Mouse (Mus musculus): ENCODE results near the gene F8.
"Not testable (repeated sequence)": the region's sequence is repeated elsewhere in the genome, so short reads cannot be mapped to it uniquely, and the experiment has no call there.

The F8 gene

DNA sequence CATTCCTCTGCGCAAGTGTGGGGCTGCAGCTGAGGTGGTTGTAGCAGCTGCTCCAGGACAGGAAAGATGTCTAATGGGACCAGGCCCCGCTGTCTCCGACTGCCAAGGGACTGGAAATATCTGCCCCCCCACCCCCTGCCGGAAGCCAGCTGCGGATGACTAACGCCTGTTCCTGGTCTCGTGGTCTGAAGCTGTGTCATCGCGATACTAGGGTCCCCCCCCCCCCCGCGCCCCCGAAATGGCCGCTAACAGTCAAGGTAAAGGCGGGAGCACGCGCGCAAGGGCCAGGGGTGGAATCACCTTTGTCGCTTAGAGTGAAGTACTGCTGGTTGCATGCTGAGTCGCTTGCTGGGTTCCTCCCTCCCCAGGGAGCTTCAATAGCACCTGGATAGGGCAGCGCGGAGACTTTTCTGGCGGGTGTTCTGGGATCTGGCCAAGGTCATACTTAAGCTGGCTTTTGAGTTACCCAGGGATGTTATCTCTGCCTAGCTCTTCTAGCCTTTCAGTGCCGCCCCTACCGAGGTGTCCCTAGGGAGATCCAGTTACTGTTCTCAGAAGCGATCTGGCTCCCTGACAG is at the start of gene F8, which contains the start of gene Fundc2:
F8 (minus strand) TSS at position 421 of the 577 bp plus-strand sequence.
Fundc2 (plus strand) TSS at position 205 of the 577 bp plus-strand sequence.
- DNase-seq (ENCODE audit: low spot score), result peak; percentile 81

DNA sequence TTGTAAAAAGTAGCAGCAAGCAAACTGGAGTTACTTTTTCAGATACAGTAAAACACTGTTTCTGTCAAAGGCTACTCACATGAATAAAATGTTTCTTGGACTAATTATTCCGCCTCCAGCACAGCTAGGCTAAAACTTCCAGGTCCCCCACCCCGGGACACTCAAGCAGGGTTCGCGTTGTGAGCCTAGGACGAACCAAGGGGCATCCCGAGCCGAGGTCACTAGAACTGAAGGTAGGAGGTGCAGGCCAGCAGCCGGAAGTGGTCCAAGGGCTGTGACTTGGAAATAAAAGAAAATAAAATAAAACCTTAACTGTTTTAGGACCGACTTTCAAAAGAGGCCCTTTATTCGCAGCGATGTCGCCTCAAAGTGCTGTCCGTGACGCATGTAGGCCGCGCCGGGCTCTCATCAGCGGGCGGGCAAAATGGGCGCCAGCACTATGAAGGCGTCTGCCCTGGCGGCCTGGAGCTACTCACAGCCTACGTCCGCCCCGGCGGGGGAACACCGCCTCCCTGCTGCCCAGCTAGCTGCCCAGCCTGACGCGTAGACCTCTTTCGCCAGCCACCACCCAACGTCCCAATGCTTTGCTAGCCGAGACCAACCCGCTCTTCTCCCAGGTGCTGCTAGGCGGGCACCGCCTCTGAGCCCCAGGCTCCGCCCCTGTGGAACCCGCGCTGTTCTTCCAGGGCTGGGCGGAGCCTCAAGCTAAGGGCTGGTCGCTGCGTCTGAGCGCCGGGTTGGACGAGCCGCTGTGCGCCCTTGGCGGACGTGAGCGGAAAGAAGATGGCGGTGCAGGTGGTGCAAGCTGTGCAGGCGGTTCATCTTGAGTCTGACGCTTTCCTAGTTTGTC is 33.7 kb upstream of the F8 start, which contains the start of the genes Cmc4, Mtcp1 and Brcc3:
Cmc4 (minus strand) TSS at position 649 of the 850 bp plus-strand sequence.
Mtcp1 (minus strand) TSS at position 653 of the 850 bp plus-strand sequence.
Brcc3 (plus strand) TSS at position 693 of the 850 bp plus-strand sequence.
- peak; percentile 88 for DNase-seq (ENCODE audit: low spot score)

DNA sequence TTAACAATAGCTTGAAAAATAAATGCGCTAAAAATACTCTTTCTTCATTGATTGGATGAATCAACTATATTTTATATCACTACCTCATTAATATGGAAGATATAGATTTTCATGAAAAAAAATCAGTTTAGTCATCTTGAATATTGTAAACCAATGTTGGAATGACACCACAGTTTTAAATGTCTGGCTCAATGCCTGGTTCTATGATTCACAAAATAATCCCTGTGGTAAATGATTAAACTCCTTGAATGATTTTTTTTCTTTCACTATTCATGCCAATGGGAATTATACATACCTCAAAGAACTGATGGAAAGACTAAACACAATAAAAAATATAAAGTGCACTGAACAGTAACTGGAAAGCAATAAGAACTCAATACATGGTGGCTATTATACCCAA is 27.3 kb upstream of the F8 start:
- no peak for DNase-seq (ENCODE audit: low spot score)

DNA sequence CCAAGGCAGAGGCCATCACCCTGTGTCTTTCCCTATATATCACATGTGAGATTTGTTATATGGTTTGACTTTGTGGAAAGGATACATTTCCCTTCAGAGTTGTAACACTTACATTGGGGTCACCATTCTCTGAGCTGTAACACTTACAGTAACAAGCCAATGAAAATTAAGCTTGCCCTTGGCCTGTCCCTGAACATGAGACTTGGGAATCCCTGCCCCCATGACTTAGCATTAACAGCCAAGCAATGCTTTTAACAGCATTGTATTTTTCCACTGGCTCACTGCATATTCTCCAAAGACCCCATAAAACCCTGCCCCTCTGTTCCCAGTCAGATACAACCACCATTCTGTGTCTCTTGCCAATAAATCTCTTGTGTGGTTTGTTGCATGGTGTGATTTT is 20.9 kb upstream of the F8 start:
- no peak for DNase-seq (ENCODE audit: low spot score)

DNA sequence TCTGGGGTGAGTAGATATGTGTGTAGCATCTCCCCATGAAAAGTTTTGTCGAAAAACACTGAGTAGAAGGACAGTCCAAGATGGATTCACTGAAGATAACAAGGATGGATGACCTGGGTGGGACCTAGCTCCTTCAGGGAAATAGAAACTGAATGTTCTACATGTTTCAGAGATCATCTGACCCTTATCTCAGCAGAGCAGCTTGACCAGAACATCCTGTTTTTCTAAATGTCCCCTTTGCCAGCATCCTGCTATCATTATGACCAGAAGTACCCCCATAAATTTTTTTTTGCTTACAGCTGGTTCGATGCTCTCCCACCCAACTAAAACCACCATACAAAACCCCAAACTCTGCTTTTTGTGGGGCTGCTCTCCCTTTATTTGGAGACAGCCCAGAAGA is 20.3 kb upstream of the F8 start:
- DNase-seq (ENCODE audit: low spot score), result no peak

DNA sequence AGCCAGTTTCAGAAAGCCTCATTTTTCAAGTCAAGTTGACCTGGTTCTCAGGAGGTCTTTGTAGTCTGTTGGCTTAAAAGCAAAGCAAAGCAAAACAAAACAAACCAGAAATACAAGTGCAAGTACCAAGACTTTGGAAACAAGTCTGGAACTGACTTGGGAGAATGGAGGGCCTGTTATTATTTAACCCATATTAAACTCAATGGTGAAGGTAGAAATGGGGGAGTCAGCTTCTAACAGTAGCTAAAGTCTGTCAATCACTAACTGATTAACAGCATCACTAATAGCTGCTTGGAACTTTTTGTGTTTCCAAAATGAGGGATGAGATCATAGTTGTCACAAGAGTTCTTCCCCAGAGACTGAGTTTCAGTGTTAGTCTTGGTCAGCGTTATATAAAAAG is 17.1 kb upstream of the F8 start:
- DNase-seq (ENCODE audit: low spot score), result no peak

DNA sequence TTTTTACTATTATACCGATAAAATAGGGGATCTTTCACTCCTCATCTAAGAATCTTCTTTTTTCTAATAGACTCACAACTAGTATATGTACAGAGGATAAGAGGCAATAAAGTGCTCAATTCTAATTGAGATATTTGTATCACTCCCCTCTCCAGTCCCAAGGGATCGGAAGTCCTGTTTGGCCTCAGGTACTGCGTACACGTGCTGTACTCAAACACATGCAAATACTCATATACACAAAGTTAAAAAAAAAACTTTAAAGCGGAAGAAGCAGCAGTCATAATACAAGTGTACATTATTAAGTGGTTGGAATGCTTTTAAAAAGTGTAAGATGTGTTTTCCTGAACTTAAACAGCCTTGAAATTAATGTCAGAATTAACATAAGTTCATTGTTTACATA is 716 bp downstream of the F8 start:
- DNase-seq (ENCODE audit: low spot score), result no peak

DNA sequence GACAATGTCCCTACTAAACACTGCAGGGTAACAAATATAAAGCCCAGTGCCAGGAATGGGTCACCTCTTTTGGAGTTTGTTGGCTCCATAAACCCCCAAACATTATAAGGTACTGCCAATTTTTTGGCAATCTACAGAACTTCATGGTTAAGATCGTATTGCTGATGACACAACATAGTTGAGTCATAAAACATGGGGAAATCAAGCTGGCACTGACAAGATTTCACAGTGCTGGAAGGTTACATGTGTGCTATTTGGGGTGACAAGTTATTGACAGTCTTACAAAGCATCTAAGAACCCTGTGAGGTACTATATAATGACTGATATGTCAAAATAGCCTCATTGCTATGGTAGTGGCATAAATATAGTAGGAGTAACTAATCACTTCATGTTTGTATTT is 1.2 kb downstream of the F8 start:
- no peak for DNase-seq (ENCODE audit: low spot score)

DNA sequence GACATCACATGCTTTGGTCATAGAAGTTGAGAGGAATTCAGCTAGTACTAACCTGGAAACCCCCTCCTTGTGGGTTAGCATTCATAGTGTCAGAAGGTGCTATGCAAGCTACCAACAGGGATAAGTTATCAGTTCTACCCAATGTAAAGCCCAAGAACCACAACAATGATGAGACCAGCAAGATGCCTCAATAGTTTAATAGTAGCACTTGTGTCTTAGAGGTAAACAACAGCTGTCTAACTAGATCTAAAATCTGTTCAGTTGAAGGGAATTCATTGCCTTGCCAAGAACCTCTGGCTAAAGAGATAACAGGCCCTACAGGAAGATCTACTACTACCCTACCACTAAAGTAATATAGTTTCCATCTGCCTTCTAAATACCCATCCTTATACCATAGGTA is 5.6 kb downstream of the F8 start:
- DNase-seq (ENCODE audit: low spot score), result no peak

DNA sequence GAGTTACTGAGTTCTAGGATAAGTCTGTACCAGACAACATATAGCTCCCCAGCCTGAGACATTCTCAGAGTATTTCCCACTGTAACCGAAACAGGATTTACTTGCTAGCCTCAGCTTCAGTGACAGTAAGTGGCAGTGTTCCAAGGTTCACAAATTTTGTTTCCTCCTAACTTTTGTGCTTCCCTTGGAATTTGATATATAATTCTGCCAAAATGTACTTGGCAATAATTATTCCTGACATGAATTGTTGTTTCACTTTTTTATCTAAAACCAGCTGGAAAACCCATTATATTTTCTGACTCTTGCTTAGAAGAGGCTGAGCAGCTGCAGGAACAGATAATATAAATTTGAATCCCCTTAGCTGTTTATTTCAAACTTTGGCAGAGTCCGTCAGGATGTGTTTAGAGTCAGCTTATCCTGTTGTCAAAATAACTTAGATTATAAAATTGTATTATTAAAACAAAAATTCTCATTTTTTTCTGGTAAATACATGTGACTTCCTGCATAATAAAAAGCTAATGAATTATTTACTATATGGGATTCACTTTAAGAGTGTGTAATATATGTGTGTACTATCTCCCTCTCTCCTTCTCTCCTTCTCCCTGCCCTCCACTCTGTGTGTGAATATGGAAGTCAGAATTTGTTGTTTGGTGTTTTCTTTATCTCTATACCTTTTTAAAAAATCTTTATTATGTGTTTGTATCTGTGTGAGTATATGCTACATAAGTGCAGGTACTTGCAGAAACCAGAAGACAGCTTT is 9.6 kb downstream of the F8 start:
- no peak for DNase-seq (ENCODE audit: low spot score)

DNA sequence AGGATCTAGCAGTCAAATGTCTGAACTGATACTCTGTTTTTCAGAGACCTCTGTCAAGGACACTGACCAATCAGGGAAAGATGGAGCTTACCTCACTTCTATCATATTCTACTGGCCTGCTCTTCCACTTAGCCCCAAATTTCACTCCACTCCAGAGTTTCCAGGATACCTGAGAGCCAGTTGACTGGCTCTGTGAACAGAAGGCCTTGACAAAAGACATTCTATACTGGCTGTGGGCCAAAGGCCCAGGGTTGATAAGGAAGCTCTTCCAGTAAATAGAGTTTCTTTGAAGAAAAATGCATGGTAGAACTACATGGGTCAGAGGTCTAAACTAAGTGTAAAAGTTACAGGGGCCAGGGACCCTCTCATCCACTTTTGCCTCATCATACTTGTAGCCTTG is 12.2 kb downstream of the F8 start:
- DNase-seq (ENCODE audit: low spot score), result peak; percentile 24

DNA sequence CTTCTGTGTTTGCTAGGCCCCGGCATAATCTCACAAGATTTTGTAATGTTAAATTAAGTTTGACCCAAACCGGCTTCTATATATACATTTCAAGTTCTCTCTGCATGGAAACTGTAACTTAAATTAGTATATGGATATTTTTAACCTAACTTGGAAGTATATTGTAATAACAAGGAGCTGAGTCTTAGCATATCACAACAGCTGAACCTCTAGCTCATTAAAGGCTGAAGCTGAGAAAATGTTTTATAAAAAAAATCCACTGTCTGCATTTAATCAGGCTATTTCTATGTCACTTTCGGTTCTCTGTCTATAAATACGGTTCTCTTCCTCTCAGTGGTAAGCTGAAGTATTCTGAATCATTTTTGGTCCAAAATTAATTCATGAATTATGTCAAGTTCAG is 58.9 kb downstream of the F8 start:
- no peak for DNase-seq (ENCODE audit: low spot score)

DNA sequence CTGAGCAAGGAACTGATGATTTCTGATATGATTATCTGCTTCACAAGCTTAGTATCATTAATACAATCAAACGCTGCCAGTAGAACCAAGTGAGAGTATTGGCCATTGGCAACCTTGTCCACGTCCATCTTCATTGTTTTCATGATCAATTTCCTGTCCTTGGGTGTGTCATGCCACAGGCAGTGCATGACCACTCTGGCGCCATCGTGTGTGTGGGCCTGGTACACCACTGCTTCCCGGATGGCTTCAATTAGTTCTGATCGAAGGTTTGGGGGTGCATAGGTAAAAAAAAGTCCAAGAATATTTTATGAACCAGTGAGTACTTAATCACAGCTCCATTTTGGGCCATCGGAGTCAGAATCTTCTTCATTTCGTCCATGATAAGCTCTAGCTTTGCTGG is 110.7 kb downstream of the F8 start:
- no peak for DNase-seq (ENCODE audit: low spot score)

DNA sequence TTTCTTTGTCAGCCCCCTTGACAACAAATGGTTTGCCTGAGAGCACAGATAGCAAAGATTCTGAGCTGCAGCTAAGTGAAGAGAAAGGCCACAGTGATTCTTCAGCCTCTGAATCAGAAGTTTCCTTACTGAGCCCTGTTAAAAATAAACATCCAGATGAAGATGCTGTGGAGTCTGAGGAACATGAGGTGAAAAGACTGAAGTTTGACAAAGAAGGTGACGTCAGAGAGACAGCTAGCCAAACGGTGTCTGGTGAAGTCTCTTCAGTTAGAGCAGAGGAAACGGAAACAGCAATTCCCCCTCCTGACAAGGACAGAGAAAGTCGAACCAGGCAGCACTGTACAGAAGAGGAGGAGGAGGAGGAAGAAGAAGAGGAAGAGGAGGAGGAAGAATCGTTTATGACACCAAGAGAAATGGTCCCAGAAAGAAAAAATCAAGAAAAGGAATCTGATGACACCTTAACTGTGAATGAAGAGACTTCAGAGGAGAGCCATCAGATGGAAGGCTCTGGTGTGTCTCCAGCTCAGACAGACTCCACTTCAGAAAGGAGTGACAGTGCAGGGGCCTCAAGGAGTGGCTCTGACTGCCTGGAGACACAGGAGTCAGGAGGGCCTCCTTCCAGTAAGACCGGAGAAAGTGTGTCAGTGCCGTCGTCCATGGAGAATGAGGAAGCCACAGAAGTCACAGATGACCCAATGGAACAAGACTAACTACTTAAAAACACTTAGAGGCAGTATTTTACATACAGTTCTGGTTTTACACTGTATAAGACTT is 148.6 kb downstream of the F8 start:
- DNase-seq (ENCODE audit: low spot score), result not testable (repeated sequence)

DNA sequence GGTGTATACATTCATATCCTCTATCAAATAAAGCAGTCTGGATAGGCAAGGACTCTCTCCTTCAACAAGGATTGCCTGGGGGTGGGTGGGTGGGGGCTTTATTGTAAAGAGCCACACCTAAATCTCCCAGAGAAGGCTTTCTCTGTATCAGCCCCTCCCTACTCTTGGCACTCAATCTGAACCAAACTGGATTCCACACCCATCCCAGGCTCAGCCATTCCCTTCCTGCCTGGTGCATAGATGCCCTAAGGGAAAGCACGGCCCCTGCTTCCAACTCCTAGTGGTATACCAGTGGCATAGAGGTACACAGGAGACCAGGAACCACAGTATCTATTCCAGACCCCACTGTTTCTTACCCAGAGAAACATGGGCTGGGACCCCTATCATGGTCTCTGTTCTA is 151.0 kb downstream of the F8 start:
- DNase-seq (ENCODE audit: low spot score), result no peak

DNA sequence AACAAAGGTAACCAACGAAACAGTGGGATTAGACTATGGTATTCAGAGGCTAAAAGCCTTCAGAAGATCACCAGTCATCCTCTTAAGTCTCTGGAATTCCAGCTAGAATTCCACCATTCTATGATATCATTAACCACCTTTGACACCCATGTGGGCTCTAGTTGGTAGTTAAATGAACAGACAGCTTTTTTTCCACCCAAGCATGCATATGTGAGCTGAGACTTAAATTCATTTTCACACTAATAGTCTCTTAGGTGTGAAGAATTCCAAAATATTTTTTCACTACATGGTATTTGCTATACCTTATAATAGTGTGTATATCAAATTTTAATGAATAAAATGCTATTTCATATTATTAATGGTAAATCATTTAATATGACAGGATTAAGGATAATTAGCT is 218.7 kb downstream of the F8 start, which contains the start of gene Smim9:
Smim9 (minus strand) TSS at position 101 of the 400 bp plus-strand sequence.
- no peak for DNase-seq (ENCODE audit: low spot score)

DNA sequence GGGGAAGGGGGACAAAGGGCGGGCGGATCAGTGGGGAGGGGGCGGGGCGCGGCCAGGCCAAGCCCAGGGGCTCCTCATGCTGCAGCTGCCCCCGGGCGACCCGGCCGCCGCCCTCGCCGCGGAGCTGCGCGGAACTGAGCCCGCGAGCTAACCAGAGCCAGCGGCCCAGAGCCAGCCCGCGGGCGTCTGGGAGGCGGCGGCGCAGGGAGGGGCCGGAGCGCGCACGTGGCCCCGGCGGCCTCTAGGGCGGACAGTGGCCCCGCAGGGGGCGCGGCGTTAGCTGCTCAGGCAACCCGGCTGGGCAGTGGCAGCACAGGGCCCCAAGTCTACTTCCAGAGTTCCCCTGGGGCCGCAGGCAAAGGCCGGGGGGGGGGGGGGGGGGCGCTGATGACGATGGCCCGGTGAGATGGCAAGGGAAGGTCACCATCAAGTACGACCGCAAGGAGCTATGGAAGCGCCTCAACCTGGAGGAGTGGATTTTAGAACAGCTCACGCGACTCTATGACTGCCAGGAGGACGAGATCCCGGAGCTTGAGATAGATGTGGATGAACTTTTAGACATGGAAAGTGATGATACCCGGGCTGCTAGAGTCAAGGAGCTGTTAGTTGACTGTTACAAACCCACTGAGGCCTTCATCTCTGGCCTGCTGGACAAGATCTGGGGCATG is 226.7 kb downstream of the F8 start:
- peak; percentile 32 for DNase-seq (ENCODE audit: low spot score)

DNA sequence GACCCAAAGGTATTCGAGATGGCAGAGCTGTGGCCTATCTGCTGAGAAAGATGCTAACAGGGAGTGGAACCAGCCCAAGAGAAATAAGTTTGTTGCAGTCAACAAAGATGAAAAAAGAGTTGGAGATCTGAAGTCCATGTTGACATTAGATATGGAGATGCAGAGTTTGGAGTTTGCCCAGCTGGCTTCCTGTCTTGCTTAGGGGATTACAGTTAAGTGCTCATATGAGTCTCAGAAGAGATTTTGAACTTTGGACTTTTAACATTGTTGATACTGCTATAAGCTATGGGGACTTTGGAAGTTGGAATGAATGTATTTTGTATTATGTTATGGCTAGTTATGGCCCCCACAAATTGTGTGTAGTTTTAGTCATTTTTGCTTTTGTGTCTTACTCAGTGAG is 230.2 kb downstream of the F8 start:
- no peak for DNase-seq (ENCODE audit: low spot score)

DNA sequence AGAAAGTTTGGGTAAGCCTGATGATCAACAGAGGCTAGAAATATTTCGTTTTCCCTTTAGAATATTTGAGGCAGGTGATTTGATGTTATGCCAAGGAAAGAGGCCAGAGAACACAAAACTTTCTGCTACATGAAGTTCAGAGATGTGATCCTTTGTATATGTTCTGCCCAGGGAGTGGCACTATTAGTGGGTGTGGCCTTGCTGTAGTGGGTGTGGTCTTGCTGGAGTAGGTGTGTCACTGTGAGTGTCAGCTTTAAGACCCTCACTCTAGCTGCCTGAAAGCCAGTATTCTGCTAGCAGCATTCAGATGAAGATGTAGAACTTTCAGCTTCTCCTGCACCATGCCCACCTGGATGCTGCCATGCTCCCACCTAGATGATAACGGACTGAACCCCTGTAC is 232.1 kb downstream of the F8 start:
- DNase-seq (ENCODE audit: low spot score), result no peak

DNA sequence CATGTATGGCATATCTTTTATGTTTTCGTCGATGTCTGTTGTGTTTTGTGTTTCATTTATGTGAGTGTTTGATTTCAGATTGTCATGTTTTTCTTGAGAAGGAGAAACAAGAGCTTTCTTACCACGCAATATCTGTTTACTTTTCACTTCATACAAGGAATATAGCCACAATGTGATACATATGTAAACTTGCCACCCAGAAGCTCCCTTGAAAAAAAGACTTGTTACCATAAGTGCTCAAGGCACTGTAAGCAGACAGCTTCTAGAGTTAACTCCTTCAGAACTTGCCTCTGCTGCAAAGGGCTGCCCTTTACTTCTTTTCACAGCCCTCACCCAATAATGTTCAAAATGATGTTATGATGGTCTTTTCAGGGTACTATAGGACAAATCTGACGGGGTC is 234.0 kb downstream of the F8 start:
- DNase-seq (ENCODE audit: low spot score), result no peak

DNA sequence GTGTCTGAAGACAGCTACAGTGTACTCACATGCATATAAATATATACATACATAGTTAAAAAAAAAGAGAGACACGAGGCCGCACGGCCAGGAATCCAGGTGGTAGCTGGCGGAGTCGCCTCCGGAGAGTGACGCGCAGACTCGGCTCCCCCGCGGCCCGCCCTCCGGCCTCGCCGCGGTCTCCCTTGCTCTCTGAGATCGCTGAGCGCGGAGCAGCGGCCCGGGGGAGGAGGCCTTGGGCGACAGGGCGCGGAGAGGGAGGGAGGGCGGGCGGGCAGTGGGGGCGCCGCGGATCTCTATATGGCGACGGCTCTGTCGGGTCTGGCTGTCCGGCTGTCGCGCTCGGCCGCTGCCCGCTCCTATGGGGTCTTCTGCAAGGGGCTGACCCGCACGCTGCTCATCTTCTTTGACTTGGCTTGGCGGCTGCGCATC is 239.3 kb downstream of the F8 start:
- not testable (repeated sequence) for DNase-seq (ENCODE audit: low spot score)
